In the genomic region with DNA sequence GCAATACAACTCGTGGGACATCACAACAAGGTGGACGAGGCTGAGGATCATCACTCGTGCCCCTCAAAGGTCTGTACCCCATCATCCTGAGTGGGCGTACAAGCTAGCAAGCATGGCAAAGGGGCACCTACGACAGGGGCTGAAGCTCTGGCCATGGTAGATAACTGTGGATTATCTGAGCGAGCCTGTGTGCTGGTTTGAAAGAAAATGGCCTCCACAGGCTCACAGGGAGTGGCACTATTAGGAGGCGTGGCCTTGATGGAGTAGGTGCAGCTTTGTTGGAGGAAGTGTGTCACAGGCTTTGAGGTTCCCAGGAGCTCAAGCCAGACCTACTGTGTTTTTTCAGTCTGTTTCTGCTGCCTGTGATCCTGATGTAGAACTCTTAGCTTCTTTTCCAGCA, we compare ENCODE assay signal across 23 mouse cellular contexts. TPM values are rescaled to one million over a fixed set of nuclear protein-coding genes. Genes with fewer than 3 reads are reported as not detected.
DNase-seq lines count a peak whose midpoint lies in the region; ATAC-seq and TF ChIP-seq lines count a peak whose summit lies in the region.
"Had no signal": no experiment of that assay in that cellular context is flagged by ENCODE, and none has a peak within 500 bp of the region (broad histone marks: within the 10 kb centered on the region; RNA-seq: fewer than 3 reads in every experiment).

No protein-coding gene starts in this region.

- H3K27me3 ChIP-seq in heart, embryonic 12.5 days (replicated peaks) = 0 out of 2 replicates have a peak, but pooled peaks cover 8% of the 10 kb centered on the region
- no peaks in the 10 kb centered on the region for H3K27me3 ChIP-seq in MEL (ENCODE audit: control insufficient read depth in 1 of 2, insufficient read depth in 2 of 2, low read length in 2 of 2)
- H3K27me3 ChIP-seq in liver, embryonic 14.5 days (ENCODE audit: control insufficient read depth, insufficient read depth, low read length) = no peaks in the 10 kb centered on the region
- H3K27me3 ChIP-seq: embryonic facial prominence, embryonic 15.5 days; forebrain, embryonic 13.5 days had no signal

- H3K4me2 ChIP-seq in heart, embryonic 12.5 days = no peak overlapping the region
- peak overlapping the region; percentile 6 for H3K4me2 ChIP-seq in liver, embryonic 14.5 days (ENCODE audit: low read depth)
- H3K4me2 ChIP-seq: embryonic facial prominence, embryonic 15.5 days; forebrain, embryonic 13.5 days; midbrain, embryonic 15.5 days had no signal

- no peak for DNase-seq in heart, adult 18-20 months
- DNase-seq in MEL (ENCODE audit: low read depth, low spot score) = peak; percentile 58
- peak in 1 of 3 experiments; percentile 85 for DNase-seq in liver, embryonic 14.5 days (ENCODE audit: low read depth in 3 of 3, low spot score in 3 of 3)
- DNase-seq in B cell, adult 2 months = no peak
- DNase-seq in left cerebral cortex, adult 9 months (ENCODE audit: low spot score in 2 of 2) = no peak
- no peak for DNase-seq in kidney, postnatal 14 days
- DNase-seq: cerebellum, adult 11-12 months; gastrocnemius, postnatal 25 days; heart, postnatal 36 days; kidney, adult 2 months; kidney, postnatal 36 days had no signal

- H3K4me1 ChIP-seq in heart, embryonic 12.5 days (replicated peaks) = peaks cover 7% of the 10 kb centered on the region
- H3K4me1 ChIP-seq in MEL (ENCODE audit: control insufficient read depth in 1 of 2, insufficient read depth in 2 of 2, low read length in 2 of 2) = peaks cover 5 to 15% of the 10 kb centered on the region in 2 experiments
- peaks cover 47 to 58% of the 10 kb centered on the region in 2 experiments for H3K4me1 ChIP-seq in liver, embryonic 14.5 days (replicated peaks; ENCODE audit: control insufficient read depth in 2 of 2, insufficient read depth in 2 of 2, low read length in 1 of 2)

- H3K9ac ChIP-seq in heart, embryonic 12.5 days = no peak overlapping the region
- no peak overlapping the region for H3K9ac ChIP-seq in MEL (ENCODE audit: control insufficient read depth, low read depth, low read length, poor library complexity, severe bottlenecking)
- H3K9ac ChIP-seq in liver, embryonic 14.5 days (replicated peaks) = peak overlapping the region; percentile 14; the same call in 1 of the 2 replicates
- H3K9ac ChIP-seq: embryonic facial prominence, embryonic 15.5 days; forebrain, embryonic 13.5 days; midbrain, embryonic 15.5 days had no signal

- no peak for TF ChIP-seq POLR2A in MEL (IDR thresholded peaks at IDR 0.05; ENCODE audit: control insufficient read depth in 1 of 2, insufficient read depth in 1 of 2, low read depth in 1 of 2, low read length in 2 of 2, poor library complexity in 1 of 2)

- no peak for TF ChIP-seq RAD21 in MEL (IDR thresholded peaks at IDR 0.05; ENCODE audit: low read depth, low read length)

- no peaks in the 10 kb centered on the region for H3K36me3 ChIP-seq in heart, embryonic 12.5 days
- H3K36me3 ChIP-seq in MEL (ENCODE audit: control insufficient read depth in 1 of 2, insufficient read depth in 2 of 2, low read length in 2 of 2) = peaks cover 0 to 7% of the 10 kb centered on the region in 2 experiments; a peak in 2 of 4 replicates
- no peaks in the 10 kb centered on the region for H3K36me3 ChIP-seq in liver, embryonic 14.5 days (replicated peaks; ENCODE audit: control insufficient read depth, insufficient read depth, low read depth)
- H3K36me3 ChIP-seq: embryonic facial prominence, embryonic 15.5 days; heart, embryonic 10.5 days; midbrain, embryonic 15.5 days had no signal

- 75% methylated on average over 7 of the region's 7 CpGs for WGBS in heart, embryonic 12.5 days
- 31% methylated on average over 7 of the region's 7 CpGs for whole genome bisulfite sequencing in liver, embryonic 14.5 days (ENCODE audit: insufficient replicate concordance)

- no peak for TF ChIP-seq CTCF in MEL (IDR thresholded peaks at IDR 0.05 in 2 of 3, conservative IDR thresholded peaks at IDR 0.05 in 1 of 3; ENCODE audit: control insufficient read depth in 1 of 3, insufficient read depth in 1 of 3, low read depth in 2 of 3, low read length in 3 of 3, poor library complexity in 1 of 3, severe bottlenecking in 1 of 3)
- no peak for TF ChIP-seq CTCF in liver, embryonic 14.5 days (IDR thresholded peaks at IDR 0.05; ENCODE audit: low read depth)

- H3K79me2 ChIP-seq in MEL (ENCODE audit: control insufficient read depth, insufficient read depth, low read length, poor library complexity) = no peaks in the 10 kb centered on the region

- H3K9me3 ChIP-seq in heart, embryonic 12.5 days (replicated peaks) = no peaks in the 10 kb centered on the region
- H3K9me3 ChIP-seq in MEL (replicated peaks; ENCODE audit: insufficient read depth, low read length) = no peaks in the 10 kb centered on the region
- H3K9me3 ChIP-seq in liver, embryonic 14.5 days (ENCODE audit: control insufficient read depth, low read length) = no peaks in the 10 kb centered on the region
- H3K9me3 ChIP-seq: embryonic facial prominence, embryonic 15.5 days; forebrain, embryonic 13.5 days; heart, embryonic 10.5 days; midbrain, embryonic 15.5 days had no signal

- no peak overlapping the region for H3K4me3 ChIP-seq in heart, embryonic 12.5 days
- no peak overlapping the region for H3K4me3 ChIP-seq in MEL (ENCODE audit: control insufficient read depth in 1 of 2, insufficient read depth in 1 of 2, low read depth in 2 of 2, low read length in 2 of 2)
- H3K4me3 ChIP-seq in liver, embryonic 14.5 days (ENCODE audit: insufficient read depth in 1 of 2, low read depth in 2 of 2, low read length in 2 of 2) = no peak overlapping the region
- H3K4me3 ChIP-seq: embryonic facial prominence, embryonic 15.5 days; forebrain, embryonic 13.5 days; heart, embryonic 10.5 days; midbrain, embryonic 15.5 days had no signal

- no peak for TF ChIP-seq EP300 in MEL (IDR thresholded peaks at IDR 0.05; ENCODE audit: low read depth in 1 of 2, low read length in 2 of 2)
- TF ChIP-seq EP300 in liver, embryonic 14.5 days (IDR thresholded peaks at IDR 0.05; ENCODE audit: low read depth) = peak; percentile 84

- no peak overlapping the region for H3K27ac ChIP-seq in heart, embryonic 12.5 days (ENCODE audit: poor library complexity, severe bottlenecking)
- no peak overlapping the region for H3K27ac ChIP-seq in MEL (ENCODE audit: control insufficient read depth, low read depth, low read length)
- peak overlapping the region; percentile 20 for H3K27ac ChIP-seq in liver, embryonic 14.5 days
- H3K27ac ChIP-seq: embryonic facial prominence, embryonic 15.5 days; forebrain, embryonic 13.5 days; heart, embryonic 10.5 days; macrophage; midbrain, embryonic 15.5 days had no signal

- ATAC-seq in heart, embryonic 12.5 days (ENCODE audit: insufficient number of reproducible peaks, low FRiP score) = peak; percentile 56; the same call in 1 of the 2 replicates
- ATAC-seq in erythroblast, adult 5-6 weeks (replicated peaks; ENCODE audit: low FRiP score, poor library complexity, severe bottlenecking) = peak; percentile 66
- peak; percentile 90 for ATAC-seq in liver, embryonic 14.5 days (ENCODE audit: insufficient read depth)
- ATAC-seq: forebrain, embryonic 13.5 days; hindbrain, embryonic 16.5 days; midbrain, embryonic 15.5 days had no signal

TF ChIP-seq in MEL, 35 proteins besides CTCF, POLR2A, EP300 and RAD21:
- TF ChIP-seq MYC (IDR thresholded peaks at IDR 0.05; ENCODE audit: low read depth, low read length) (no peak), ETS1 (IDR thresholded peaks at IDR 0.05; ENCODE audit: low read depth, low read length) (no peak), SMC3 (IDR thresholded peaks at IDR 0.05; ENCODE audit: low read depth, low read length) (no peak), USF2 (IDR thresholded peaks at IDR 0.05; ENCODE audit: borderline replicate concordance in 1 of 2, insufficient read depth in 1 of 2, low read depth in 1 of 2, low read length in 2 of 2) (no peak), SIN3A (IDR thresholded peaks at IDR 0.05; ENCODE audit: low read length) (no peak), BHLHE40 (IDR thresholded peaks at IDR 0.05; ENCODE audit: borderline replicate concordance, low read depth, low read length) (no peak), E2F4 (IDR thresholded peaks at IDR 0.05; ENCODE audit: borderline replicate concordance, low read depth, low read length) (no peak), MAFK (IDR thresholded peaks at IDR 0.05; ENCODE audit: borderline replicate concordance, low read depth, low read length) (no peak), KAT2A (conservative IDR thresholded peaks at IDR 0.05; ENCODE audit: low read depth, low read length) (no peak), MYB (IDR thresholded peaks at IDR 0.05; ENCODE audit: low read depth, low read length) (no peak), ZKSCAN1 (IDR thresholded peaks at IDR 0.05; ENCODE audit: low read depth, low read length) (no peak), CHD2 (IDR thresholded peaks at IDR 0.05; ENCODE audit: low read length) (no peak), CHD1 (IDR thresholded peaks at IDR 0.05; ENCODE audit: low read depth, low read length) (no peak), ELF1 (IDR thresholded peaks at IDR 0.05; ENCODE audit: low read depth, low read length) (no peak), TBP (IDR thresholded peaks at IDR 0.05; ENCODE audit: low read depth, low read length) (no peak)

RNA-seq across cellular contexts. Expression of gene Rgcc, which starts 5.7 kb away (rescaled TPM):
- 9.3 and 11.6 TPM in 2 replicates for polyA plus RNA-seq in heart, embryonic 12.5 days (2016; fragmentation: Nextera tagmentation; extraction: Ambion mirVana)
- total RNA-seq in heart, adult 18-20 months (2021) = 100 to 1,000 TPM; 112 to 122 TPM
- total RNA-seq in MEL (2012; rRNA removed) = 0.85 and 1.2 TPM in 2 replicates
- 1 to 10 TPM in 1 of 2 experiments, not detected in 1; 1.8 TPM for polyA plus RNA-seq in MEL (2012; ENCODE audit: insufficient read depth in 1 of 2, insufficient read length in 2 of 2, low read depth in 1 of 2, low replicate concordance in 2 of 2, missing spikeins in 1 of 2)
- 63.7 and 78.6 TPM in 2 replicates for total RNA-seq in erythroblast, adult 5-6 weeks (2015; ENCODE audit: low replicate concordance)
- total RNA-seq in erythroblast, adult 5-6 weeks (2017; ENCODE audit: low replicate concordance) = 55.2 and 86.4 TPM in 2 replicates
- polyA plus RNA-seq in liver, embryonic 14.5 days (2012; rRNA removed) = 226 and 293 TPM in 2 replicates
- polyA plus RNA-seq in liver, embryonic 14.5 days (2014; fragmentation: Nextera tagmentation; extraction: Ambion mirVana) = 357 and 375 TPM in 2 replicates

RNA-seq across cellular contexts. Expression of gene Zfp957, which starts 60.0 kb away (rescaled TPM):
- not detected in 2 replicates for polyA plus RNA-seq in heart, embryonic 12.5 days (2016; fragmentation: Nextera tagmentation; extraction: Ambion mirVana)
- not detected for total RNA-seq in heart, adult 18-20 months (2021)
- total RNA-seq in MEL (2012; rRNA removed) = not detected in 2 replicates
- polyA plus RNA-seq in MEL (2012; ENCODE audit: insufficient read depth in 1 of 2, insufficient read length in 2 of 2, low read depth in 1 of 2, low replicate concordance in 2 of 2, missing spikeins in 1 of 2) = not detected
- total RNA-seq in erythroblast, adult 5-6 weeks (2015; ENCODE audit: low replicate concordance) = not detected in 2 replicates
- total RNA-seq in erythroblast, adult 5-6 weeks (2017; ENCODE audit: low replicate concordance) = not detected in 2 replicates
- not detected in 2 replicates for polyA plus RNA-seq in liver, embryonic 14.5 days (2012; rRNA removed)
- not detected in 2 replicates for polyA plus RNA-seq in liver, embryonic 14.5 days (2014; fragmentation: Nextera tagmentation; extraction: Ambion mirVana)
- total RNA-seq: gastrocnemius, postnatal 25 days; heart, postnatal 36 days; layer of hippocampus, postnatal 10 days; left cerebral cortex, postnatal 25 days; liver, adult 2 months had no signal
- polyA plus RNA-seq: embryonic facial prominence, embryonic 15.5 days; forebrain, embryonic 13.5 days; hindbrain, embryonic 16.5 days; kidney, adult 2 months; liver, adult 2 months; macrophage; thymus, postnatal 0 days had no signal

Comparison
In these comparisons a context has a peak if more than half of its experiments do, and no peak if none do; other contexts are left out.
1. RNA of gene Rgcc, which starts 5.7 kb away (total RNA-seq): 112 to 122 TPM in heart, adult 18-20 months and 55.2 to 86.4 TPM in erythroblast, adult 5-6 weeks; 0.85 to 1.2 TPM in MEL; every median in the first group is over 10 times any median in the second.
2. Peak in every context shown above with its lines, with median percentiles within 50 percentile points of each other: ATAC-seq.